Mouse (Mus musculus) forebrain, embryonic 14.5 days (tissue): ENCODE measurements at regions not wholly inside any gene's neighbourhood (a gene's known extent, or its start where the extent isn't known, plus 50 kb on each side); places are given as distances from the start of the nearest gene placed in this dataset.

Experiments
- ATAC-seq: fragments of 200-750 bp; cut with Nextera tagmentation; 2 replicates; pipeline ENCODE4 v1.8.0; 2017; ENCODE audit warnings: mild to moderate bottlenecking, moderate library complexity
- DNase-seq: peaks from one replicate; pipeline ENCODE4 v3.0.0-alpha.2; 2015; ENCODE audit warnings: low spot score
- H3K27ac ChIP-seq: fragments of 300-500 bp; sonication (generic); 2 replicates; pipeline ENCODE4 v1.5.1; 2014; ENCODE audit warnings: low read depth, mild to moderate bottlenecking, control low read depth, low read length, moderate library complexity
- H3K27me3 ChIP-seq: fragments of 300-500 bp; sonication (generic); replicated peaks from 2 replicates; pipeline ENCODE4 v1.6.1; 2014; ENCODE audit warnings: low read length, control low read depth, mixed read lengths; ENCODE audit not compliant: control insufficient read depth, insufficient read depth
- H3K36me3 ChIP-seq: fragments of 300-500 bp; sonication (generic); 2 replicates; pipeline ENCODE4 v1.6.1; 2014; ENCODE audit warnings: low read length, control low read depth; ENCODE audit not compliant: control insufficient read depth, insufficient read depth
- H3K4me1 ChIP-seq: fragments of 300-500 bp; sonication (generic); 2 replicates; pipeline ENCODE4 v1.6.1; 2014; ENCODE audit warnings: antibody characterized with exemption, low read length, control low read depth; ENCODE audit not compliant: control insufficient read depth, insufficient read depth
- H3K4me2 ChIP-seq: fragments of 300-500 bp; sonication (generic); 2 replicates; pipeline ENCODE4 v1.6.1; 2014; ENCODE audit warnings: mild to moderate bottlenecking, control low read depth, low read length
- H3K4me3 ChIP-seq: fragments of 300-500 bp; sonication (generic); 2 replicates; pipeline ENCODE4 v1.5.1; 2014; ENCODE audit warnings: low read depth, low read length, control low read depth
- H3K9ac ChIP-seq: fragments of 300-500 bp; sonication (generic); 2 replicates; pipeline ENCODE4 v1.6.1; 2014; ENCODE audit warnings: mild to moderate bottlenecking, low read length, control low read depth, moderate library complexity
- H3K9me3 ChIP-seq: fragments of 300-500 bp; sonication (generic); replicated peaks from 2 replicates; pipeline ENCODE4 v1.6.1; 2016; ENCODE audit warnings: low read length, control low read depth, mixed read lengths; ENCODE audit not compliant: control insufficient read depth
- WGBS: fragments of 180-500 bp; shearing (Covaris S2); extraction: QIAGEN DNeasy Blood & Tissue Kit; methylation state at CpG from one replicate; pipeline ENCODE4 v1.1.7; 2014; 5-methylcytosine and 5-hydroxymethylcytosine counted together

- H3K4me3 ChIP-seq: no peak overlapping the region
These were observed 108.5 kb upstream of the Irf2bp2 start for GRCm38 (mm10) chr8:126702294-126702693.

DNA sequence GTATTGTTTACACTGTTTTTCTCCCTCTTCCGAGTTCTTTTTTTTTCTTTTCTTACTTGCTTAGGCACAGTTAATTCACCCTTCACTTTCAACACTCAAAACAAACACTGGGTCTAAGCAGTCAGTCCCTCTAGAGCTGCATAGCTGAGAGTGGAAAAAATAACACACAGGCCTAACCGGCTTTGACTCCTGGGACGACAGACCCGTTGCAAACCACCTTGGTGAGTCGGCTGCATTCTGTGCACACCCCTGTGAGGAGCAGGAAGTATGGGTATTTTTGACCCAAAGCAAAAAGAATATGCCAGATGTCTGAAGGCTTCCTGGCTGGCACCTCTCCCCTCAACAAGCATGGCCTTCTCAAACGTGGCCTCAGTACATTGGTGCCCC lies 105.6 kb upstream of the Irf2bp2 start:
- Histone ChIP-seq H3K4me1 (peaks cover 11% of the 10 kb centered on the region), H3K9me3 (no peaks in the 10 kb centered on the region), H3K27ac (peak overlapping the region; percentile 45; the same call in 1 of the 2 replicates), H3K4me2 (no peak overlapping the region), H3K4me3 (no peak overlapping the region), H3K36me3 (no peaks in the 10 kb centered on the region), H3K27me3 (no peaks in the 10 kb centered on the region), H3K9ac (no peak overlapping the region)
- 4% methylated on average over 6 of the region's 6 CpGs for WGBS
- DNase-seq: no peak
- ATAC-seq: no peak

More at GRCm38 (mm10) chr8:126702294-126702693, 108.5 kb upstream of the Irf2bp2 start:
- Histone ChIP-seq H3K9me3 (no peaks in the 10 kb centered on the region), H3K4me2 (no peak overlapping the region), H3K36me3 (no peaks in the 10 kb centered on the region), H3K27ac (no peak overlapping the region), H3K4me1 (peaks cover 11% of the 10 kb centered on the region), H3K27me3 (no peaks in the 10 kb centered on the region), H3K9ac (no peak overlapping the region)
- no peak for DNase-seq
- 84% methylated on average over 6 of the region's 6 CpGs for WGBS
- no peak for ATAC-seq

GRCm38 (mm10) chr8:126698601-126699388 lies 105.0 kb upstream of the Irf2bp2 start:
- Histone ChIP-seq H3K36me3 (no peaks in the 10 kb centered on the region), H3K4me1 (peaks cover 11% of the 10 kb centered on the region), H3K27me3 (no peaks in the 10 kb centered on the region), H3K4me3 (no peak overlapping the region), H3K27ac (peak overlapping the region; percentile 45; the same call in 1 of the 2 replicates), H3K4me2 (no peak overlapping the region), H3K9ac (no peak overlapping the region), H3K9me3 (no peaks in the 10 kb centered on the region)
- WGBS: 19% methylated on average over 7 of the region's 7 CpGs
- DNase-seq (peak; percentile 64), ATAC-seq (peak; percentile 55; the same call in 1 of the 2 replicates)

DNA sequence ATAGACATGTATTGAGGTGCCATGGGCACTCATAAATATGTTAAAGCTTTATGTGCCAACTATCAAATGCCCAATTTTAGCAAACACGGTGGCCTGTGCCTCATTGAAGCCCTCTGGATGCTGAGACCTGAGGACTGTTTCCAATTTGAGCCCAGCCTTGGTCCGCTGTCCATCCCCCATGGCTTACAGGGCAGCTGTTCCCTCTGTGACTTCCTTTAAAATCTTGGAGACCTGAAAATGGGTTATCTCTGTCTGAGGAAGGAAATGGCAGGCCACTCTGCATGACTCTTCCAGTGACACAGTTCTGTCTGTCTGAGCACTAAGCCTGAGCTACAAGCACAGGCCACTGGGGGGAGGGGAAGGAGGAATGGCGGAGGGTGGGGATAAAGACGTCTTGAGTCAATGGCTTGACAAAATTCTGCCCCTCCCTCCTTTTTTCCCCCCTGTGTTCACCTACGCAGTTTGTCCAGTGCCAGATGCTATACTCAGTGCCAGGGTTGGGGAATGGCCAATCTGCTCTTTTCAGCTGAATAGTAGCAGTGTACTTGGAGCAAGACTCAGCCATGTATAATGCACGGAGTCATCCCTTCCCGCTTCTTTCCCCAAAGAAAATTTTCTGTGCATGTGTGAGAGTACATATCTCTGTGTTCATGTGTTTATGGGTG lies 102.7 kb upstream of the Irf2bp2 start:
- peaks cover 11% of the 10 kb centered on the region for H3K4me1 ChIP-seq
- H3K4me3 ChIP-seq: no peak overlapping the region
- no peak overlapping the region for H3K9ac ChIP-seq
- no peaks in the 10 kb centered on the region for H3K27me3 ChIP-seq
- no peak for ATAC-seq
- H3K9me3 ChIP-seq: no peaks in the 10 kb centered on the region
- DNase-seq: no peak
- H3K4me2 ChIP-seq: no peak overlapping the region
- H3K36me3 ChIP-seq: no peaks in the 10 kb centered on the region
- 69% methylated on average over 7 of the region's 7 CpGs for WGBS
- H3K27ac ChIP-seq: no peak overlapping the region

DNA sequence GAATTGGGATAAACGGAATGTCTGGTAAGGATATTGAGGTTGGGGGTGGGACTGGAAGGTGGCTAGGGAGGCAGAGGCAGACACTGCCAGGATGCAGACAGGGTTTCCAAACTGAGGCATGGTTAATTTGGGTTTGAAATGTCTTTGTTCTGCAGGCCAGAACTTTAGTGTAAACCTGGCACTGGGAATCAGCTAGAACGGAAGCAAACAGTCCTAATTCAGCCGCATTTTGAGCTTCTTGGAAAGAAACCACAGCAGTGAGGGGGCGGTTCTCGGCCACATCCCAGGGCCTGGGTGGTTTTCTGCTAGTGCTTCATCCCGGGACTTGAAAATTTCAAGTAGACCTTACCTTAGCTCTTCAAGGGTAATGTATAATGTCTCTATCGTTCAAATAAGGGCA lies 100.6 kb upstream of the Irf2bp2 start:
- Histone ChIP-seq H3K9ac (no peak overlapping the region), H3K27ac (no peak overlapping the region), H3K36me3 (no peaks in the 10 kb centered on the region), H3K9me3 (no peaks in the 10 kb centered on the region), H3K27me3 (no peaks in the 10 kb centered on the region), H3K4me2 (no peak overlapping the region), H3K4me1 (peaks cover 7% of the 10 kb centered on the region), H3K4me3 (no peak overlapping the region)
- no peak for ATAC-seq
- WGBS: 83% methylated on average over 7 of the region's 7 CpGs
- no peak for DNase-seq

- Histone ChIP-seq H3K4me2 (no peak overlapping the region), H3K27ac (no peak overlapping the region), H3K4me3 (no peak overlapping the region), H3K36me3 (no peaks in the 10 kb centered on the region), H3K9ac (no peak overlapping the region), H3K9me3 (no peaks in the 10 kb centered on the region), H3K4me1 (peaks cover 3% of the 10 kb centered on the region), H3K27me3 (no peaks in the 10 kb centered on the region)
- no peak for DNase-seq
- ATAC-seq: no peak
- WGBS: 61% methylated on average over 1 of the region's 1 CpGs
These were observed 99.9 kb upstream of the Irf2bp2 start for GRCm38 (mm10) chr8:126693642-126694041.

DNA sequence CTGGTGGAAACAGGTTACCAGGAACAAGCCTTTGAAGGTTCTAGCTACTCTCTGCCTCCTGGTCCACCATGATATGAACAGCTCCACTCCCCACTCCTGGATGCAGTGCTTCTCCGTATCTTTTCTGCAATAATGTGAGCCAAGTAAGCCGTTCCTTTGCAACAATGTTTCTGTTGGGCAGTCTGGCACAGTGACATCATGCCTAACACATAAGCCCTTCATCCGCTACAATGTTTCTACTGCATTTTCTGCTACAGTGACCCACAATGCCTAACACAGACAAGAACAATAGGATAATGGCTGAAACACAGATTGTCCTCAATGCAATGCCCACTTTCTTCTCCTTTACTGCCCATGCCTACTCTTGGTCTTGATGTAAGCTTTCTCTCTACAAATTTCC lies 98.9 kb upstream of the Irf2bp2 start:
- DNase-seq (no peak), ATAC-seq (no peak)
- Histone ChIP-seq H3K4me1 (no peaks in the 10 kb centered on the region), H3K4me3 (no peak overlapping the region), H3K9ac (no peak overlapping the region), H3K27me3 (no peaks in the 10 kb centered on the region), H3K9me3 (no peaks in the 10 kb centered on the region), H3K36me3 (no peaks in the 10 kb centered on the region), H3K4me2 (no peak overlapping the region), H3K27ac (no peak overlapping the region)
- WGBS: 48% methylated on average over 3 of the region's 3 CpGs

GRCm38 (mm10) chr8:126692263-126692662 lies 98.5 kb upstream of the Irf2bp2 start:
- no peak overlapping the region for H3K27ac ChIP-seq
- no peak for DNase-seq
- no peaks in the 10 kb centered on the region for H3K9me3 ChIP-seq
- no peaks in the 10 kb centered on the region for H3K36me3 ChIP-seq
- no peak overlapping the region for H3K9ac ChIP-seq
- H3K4me1 ChIP-seq: no peaks in the 10 kb centered on the region
- H3K27me3 ChIP-seq: no peaks in the 10 kb centered on the region
- WGBS: 64% methylated on average over 3 of the region's 3 CpGs
- H3K4me2 ChIP-seq: no peak overlapping the region
- no peak for ATAC-seq
- no peak overlapping the region for H3K4me3 ChIP-seq

GRCm38 (mm10) chr8:126688450-126688849 lies 94.7 kb upstream of the Irf2bp2 start:
- WGBS: 79% methylated on average over 5 of the region's 5 CpGs
- H3K9me3 ChIP-seq: no peaks in the 10 kb centered on the region

More at GRCm38 (mm10) chr8:126688450-126688849, 94.7 kb upstream of the Irf2bp2 start:
- H3K27me3 ChIP-seq: no peaks in the 10 kb centered on the region
- H3K4me2 ChIP-seq: no peak overlapping the region
- no peak for ATAC-seq
- no peak for DNase-seq
- no peaks in the 10 kb centered on the region for H3K36me3 ChIP-seq
- no peak overlapping the region for H3K4me3 ChIP-seq
- 0 out of 2 replicates have a peak, but pooled peaks cover 3% of the 10 kb centered on the region for H3K4me1 ChIP-seq
- no peak overlapping the region for H3K27ac ChIP-seq
- no peak overlapping the region for H3K9ac ChIP-seq
